Mouse (Mus musculus) bone marrow, adult 2 months (tissue): Measurements from ENCODE around the gene Smad1.

Experiments
- CTCF ChIP-seq: fragments of 200-500 bp; IDR thresholded peaks from 2 replicates; pipeline ENCODE4 v1.5.1; 2011; ENCODE audit warnings: low read length, control low read depth; ENCODE audit not compliant: control insufficient read depth, insufficient read depth
- POLR2A ChIP-seq: fragments of 200-500 bp; IDR thresholded peaks from 2 replicates; pipeline ENCODE4 v1.6.1; 2011; ENCODE audit warnings: low read depth, mild to moderate bottlenecking, control low read depth, low read length, borderline replicate concordance; ENCODE audit not compliant: control insufficient read depth

GRCm38 (mm10) chr8:79341236-79341635, 58.1 kb downstream of the Smad1 start:
- TF ChIP-seq POLR2A (no peak), CTCF (no peak)
